Mouse (Mus musculus): Measurements from ENCODE around the gene Rala.
"Not testable (repeated sequence)": the region's sequence is repeated elsewhere in the genome, so short reads cannot be mapped to it uniquely, and the experiment has no call there.

Gene Rala

GRCm38 (mm10) chr13:17944078-17944917 is at the start of gene Rala:
Rala (minus strand) TSS chr13:17944239.
- peak; percentile 96 for DNase-seq

- no peak for DNase-seq
Observed at GRCm38 (mm10) chr13:17993515-17993847, 49.4 kb upstream of the Rala start.

GRCm38 (mm10) chr13:17992697-17993514 is 48.9 kb upstream of the Rala start, which contains the start of gene Yae1d1:
Yae1d1 (minus strand) TSS chr13:17993349.
- peak; percentile 98 for DNase-seq

GRCm38 (mm10) chr13:17992009-17992408 is 48.0 kb upstream of the Rala start:
- no peak for DNase-seq

- DNase-seq, result peak; percentile 50
Observed at GRCm38 (mm10) chr13:17983194-17983593, 39.2 kb upstream of the Rala start.

GRCm38 (mm10) chr13:17982634-17983033 is 38.6 kb upstream of the Rala start:
- DNase-seq, result no peak

GRCm38 (mm10) chr13:17976854-17977739 is 33.1 kb upstream of the Rala start:
- DNase-seq, result no peak

GRCm38 (mm10) chr13:17975891-17976290 is 31.9 kb upstream of the Rala start:
- DNase-seq, result no peak

- no peak for DNase-seq
Observed at GRCm38 (mm10) chr13:17975457-17975856, 31.4 kb upstream of the Rala start.

GRCm38 (mm10) chr13:17974734-17975133 is 30.7 kb upstream of the Rala start:
- no peak for DNase-seq

- DNase-seq, result no peak
Observed at GRCm38 (mm10) chr13:17960613-17961012, 16.6 kb upstream of the Rala start.

- no peak for DNase-seq
Observed at GRCm38 (mm10) chr13:17954282-17954681, 10.2 kb upstream of the Rala start.

GRCm38 (mm10) chr13:17950581-17950980 is 6.5 kb upstream of the Rala start:
- not testable (repeated sequence) for DNase-seq

- DNase-seq, result no peak
Observed at GRCm38 (mm10) chr13:17949555-17949954, 5.5 kb upstream of the Rala start.

GRCm38 (mm10) chr13:17943306-17944077 is 547 bp downstream of the Rala start:
- DNase-seq, result peak; percentile 42

GRCm38 (mm10) chr13:17942338-17942737 is 1.7 kb downstream of the Rala start:
- DNase-seq, result no peak

- no peak for DNase-seq
Observed at GRCm38 (mm10) chr13:17907309-17907708, 36.7 kb downstream of the Rala start.

GRCm38 (mm10) chr13:17901474-17901873 is 42.6 kb downstream of the Rala start:
- DNase-seq, result no peak

- DNase-seq, result no peak
Observed at GRCm38 (mm10) chr13:17900641-17901040, 43.4 kb downstream of the Rala start.

GRCm38 (mm10) chr13:17897040-17897439 is 47.0 kb downstream of the Rala start:
- no peak for DNase-seq

GRCm38 (mm10) chr13:17891545-17891944 is 52.5 kb downstream of the Rala start:
- no peak for DNase-seq

GRCm38 (mm10) chr13:17884211-17884610 is 59.8 kb downstream of the Rala start:
- DNase-seq, result no peak
